Mouse (Mus musculus) spleen, adult 12 weeks (tissue): Measurements from ENCODE around the gene Dner.

Experiments
- DNase-seq: peaks from one replicate; pipeline ENCODE4 v3.0.0; 2022; ENCODE audit warnings: low spot score

Dner gene

GRCm38 (mm10) chr1:84628244-84628643, 67.8 kb downstream of the Dner start:
- DNase-seq = no peak

- DNase-seq = no peak
These were observed 73.0 kb downstream of the Dner start for GRCm38 (mm10) chr1:84622978-84623554.

GRCm38 (mm10) chr1:84621308-84621707, 74.7 kb downstream of the Dner start:
- DNase-seq = no peak

GRCm38 (mm10) chr1:84619131-84619760, 76.8 kb downstream of the Dner start:
- DNase-seq = no peak

DNA sequence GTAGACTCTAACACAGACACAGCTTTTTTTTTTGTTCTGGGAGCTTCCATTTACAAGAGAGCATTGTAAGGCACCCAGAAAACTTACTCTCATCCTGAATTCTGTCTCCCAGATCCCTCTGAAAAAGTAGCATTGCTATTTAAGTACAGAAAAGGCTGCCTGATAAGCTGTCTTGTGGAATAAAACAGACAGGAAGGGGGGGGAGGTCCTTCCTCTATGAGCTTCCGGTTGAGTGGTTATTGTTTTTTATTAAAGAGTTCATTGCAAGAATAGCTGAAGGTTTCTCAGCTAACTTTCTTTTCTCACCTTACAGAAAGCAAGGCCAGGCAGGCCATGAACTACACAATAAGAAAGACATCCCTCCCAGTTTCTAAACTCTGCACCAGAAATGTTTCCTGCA, 77.9 kb downstream of the Dner start:
- no peak for DNase-seq

DNA sequence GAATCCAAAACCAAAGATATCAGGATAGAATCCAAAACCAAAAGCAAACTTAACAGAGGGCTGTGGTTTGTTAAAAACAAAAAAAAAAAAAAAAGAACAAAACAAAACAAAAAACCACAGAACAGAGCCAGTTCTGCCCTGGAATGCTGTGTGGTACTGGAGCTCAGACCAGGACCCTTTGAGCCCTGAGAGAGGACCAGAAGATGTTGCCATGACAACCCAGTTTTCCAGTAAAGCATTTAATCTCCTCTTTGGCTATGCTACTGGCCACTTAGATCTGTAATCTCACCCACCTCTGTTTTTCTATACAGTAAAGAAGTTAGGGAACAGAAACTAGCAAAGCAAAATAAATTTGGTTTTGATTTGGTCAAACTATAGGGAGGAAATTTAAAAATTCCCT, 79.9 kb downstream of the Dner start:
- no peak for DNase-seq

GRCm38 (mm10) chr1:84614596-84614995, 81.4 kb downstream of the Dner start:
- DNase-seq = no peak

- DNase-seq = no peak
These were observed 82.9 kb downstream of the Dner start for GRCm38 (mm10) chr1:84613119-84613518.

DNA sequence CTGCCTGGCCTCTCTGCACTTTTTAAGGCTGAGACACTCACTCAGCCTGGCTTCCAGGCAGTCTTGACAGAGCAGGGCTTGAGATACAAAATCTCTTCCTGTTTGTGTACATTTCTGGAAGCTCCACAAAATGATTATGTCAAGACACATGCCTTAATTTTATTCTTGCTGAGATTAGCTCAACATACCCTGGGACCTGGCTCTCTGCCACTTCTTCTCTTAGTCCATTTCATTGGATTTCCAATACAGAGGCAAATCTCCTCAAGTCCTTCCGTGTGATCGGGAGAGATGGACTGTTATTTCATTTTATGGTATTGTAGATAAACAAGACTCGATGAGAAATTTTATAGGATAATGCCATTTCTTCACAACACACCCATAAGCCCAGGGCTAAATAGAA, 84.7 kb downstream of the Dner start:
- no peak for DNase-seq

DNA sequence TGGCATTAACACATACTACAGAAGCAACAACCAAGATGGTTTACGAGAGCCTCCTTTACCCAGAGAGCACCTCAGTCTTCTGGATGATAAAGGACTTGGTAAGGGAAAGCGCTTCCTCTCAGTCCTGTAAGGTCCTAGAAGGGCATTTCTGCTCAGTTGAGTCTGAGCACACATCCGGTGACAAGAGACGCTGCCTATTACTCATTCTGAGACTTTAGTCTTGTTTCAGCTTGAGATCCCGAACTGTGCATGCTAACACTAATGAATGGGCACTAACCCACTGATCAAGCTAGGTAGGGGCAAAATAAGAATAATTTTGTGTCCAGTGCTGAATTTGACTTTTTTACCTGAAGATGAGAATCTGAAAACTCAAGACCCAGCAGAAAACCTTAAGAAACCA, 97.0 kb downstream of the Dner start:
- no peak for DNase-seq

GRCm38 (mm10) chr1:84596023-84596422, 100.0 kb downstream of the Dner start:
- no peak for DNase-seq

DNA sequence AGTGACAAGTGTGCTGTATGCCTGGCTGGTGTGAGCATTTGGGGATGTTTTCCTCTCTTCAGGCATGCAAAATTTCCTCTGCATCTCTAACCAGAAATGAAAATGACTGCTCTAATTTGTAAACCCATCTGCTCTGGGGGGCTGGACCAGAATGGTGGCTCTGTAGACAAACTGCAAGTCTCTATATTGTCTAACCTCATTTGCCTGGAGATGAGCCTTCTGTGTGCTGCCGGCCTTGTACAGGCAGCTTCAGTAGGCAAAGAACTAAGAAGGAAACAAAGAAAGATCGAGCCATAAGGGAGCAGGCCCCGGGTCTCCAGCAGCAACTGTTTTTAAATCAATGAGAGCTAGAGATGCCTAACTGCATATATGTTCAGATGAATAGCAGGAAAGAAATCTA, 103.6 kb downstream of the Dner start:
- no peak for DNase-seq

DNA sequence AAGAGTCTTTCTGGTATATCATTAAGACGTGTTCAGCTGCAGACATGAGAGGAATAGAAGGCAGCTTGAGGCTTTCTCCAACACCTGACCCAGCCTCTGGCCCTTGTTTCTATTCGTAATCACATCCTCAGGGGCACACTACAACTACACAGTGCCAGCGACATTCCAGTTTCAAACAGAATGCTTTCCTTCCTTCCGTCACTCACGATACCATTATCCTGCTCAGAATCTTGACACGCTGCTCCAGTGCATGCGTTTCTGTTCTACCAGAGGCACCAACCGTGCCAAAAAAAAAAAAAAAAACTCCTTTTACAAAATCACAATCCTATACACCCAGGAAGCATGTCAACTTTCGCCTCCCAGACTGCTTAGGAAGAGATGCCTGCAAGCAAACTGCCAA, 105.5 kb downstream of the Dner start:
- DNase-seq = no peak

DNA sequence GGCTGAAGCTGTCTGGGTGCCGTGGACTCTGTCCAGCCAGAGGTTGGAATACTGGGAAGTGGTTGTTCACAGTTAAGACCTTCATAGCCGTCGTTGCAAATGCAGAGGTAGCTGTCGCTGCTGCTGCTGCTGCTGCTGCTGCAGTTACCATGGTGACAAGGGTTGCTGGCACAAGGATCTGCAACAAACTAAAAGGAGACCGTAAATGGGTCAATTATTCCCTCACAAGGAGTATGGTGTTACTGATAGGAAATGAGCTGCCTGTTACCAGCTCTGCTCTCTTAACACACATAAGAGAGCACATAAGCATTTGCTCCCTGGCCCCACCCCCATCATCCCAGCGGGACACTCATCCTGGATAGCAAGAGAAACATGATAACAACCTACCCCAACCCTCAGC, 110.6 kb downstream of the Dner start:
- no peak for DNase-seq

DNA sequence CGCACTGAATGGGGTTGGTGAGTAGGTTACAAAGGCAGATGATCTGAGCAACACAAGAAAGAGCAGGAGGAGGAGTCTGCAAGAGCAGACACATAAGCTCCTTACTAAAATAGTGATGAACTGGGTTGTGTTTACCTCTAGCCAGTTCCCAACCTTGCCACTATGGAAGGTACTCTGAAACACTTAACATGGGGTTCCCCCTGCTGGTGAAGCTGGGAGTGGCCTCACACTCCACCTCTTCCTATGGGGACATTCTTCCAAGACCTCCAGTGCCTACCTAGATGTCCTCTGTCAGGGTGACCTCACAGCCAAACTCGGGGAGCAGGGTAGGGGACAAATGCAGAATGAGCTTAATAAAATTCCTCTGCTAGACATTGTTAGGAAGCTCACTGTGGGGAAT, 114.2 kb downstream of the Dner start:
- no peak for DNase-seq

DNA sequence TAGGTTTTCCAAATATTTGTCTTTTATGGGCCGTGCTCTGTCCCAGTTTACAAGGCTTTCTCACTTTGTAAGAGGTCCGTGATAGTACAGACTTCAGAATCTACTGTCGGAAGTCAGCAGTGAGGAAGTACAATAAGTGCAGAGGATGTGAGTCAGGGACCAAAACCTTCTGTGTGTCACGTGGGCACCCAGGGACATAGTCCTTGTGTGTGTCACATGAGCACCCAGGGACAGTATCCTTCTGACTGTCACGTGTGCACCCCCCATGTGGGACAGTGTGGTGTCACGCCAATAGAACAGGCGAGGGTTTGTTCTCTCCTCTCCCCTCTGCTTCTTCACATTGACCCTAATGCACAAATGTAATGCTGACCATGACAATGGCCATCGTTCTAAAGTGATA, 134.2 kb downstream of the Dner start:
- DNase-seq = no peak

DNA sequence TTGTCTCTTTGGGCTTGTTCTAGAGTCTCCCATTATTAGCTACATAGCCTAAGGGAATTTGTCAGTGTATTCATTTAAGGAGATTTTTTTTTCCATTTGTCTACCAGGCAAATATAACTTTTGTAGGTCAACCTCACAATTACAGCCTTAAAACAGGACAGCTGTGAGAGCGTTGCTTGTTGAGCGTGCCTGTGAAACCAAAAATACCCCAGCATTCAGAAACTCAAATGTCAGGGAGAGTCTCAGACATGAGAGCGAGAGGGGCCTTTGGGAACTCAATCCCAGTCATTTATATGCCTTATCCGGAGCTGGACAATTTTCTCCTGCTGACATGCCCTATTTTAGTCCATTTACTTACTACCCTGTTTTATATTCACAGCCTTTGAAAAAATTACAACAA, 134.6 kb downstream of the Dner start:
- no peak for DNase-seq

DNA sequence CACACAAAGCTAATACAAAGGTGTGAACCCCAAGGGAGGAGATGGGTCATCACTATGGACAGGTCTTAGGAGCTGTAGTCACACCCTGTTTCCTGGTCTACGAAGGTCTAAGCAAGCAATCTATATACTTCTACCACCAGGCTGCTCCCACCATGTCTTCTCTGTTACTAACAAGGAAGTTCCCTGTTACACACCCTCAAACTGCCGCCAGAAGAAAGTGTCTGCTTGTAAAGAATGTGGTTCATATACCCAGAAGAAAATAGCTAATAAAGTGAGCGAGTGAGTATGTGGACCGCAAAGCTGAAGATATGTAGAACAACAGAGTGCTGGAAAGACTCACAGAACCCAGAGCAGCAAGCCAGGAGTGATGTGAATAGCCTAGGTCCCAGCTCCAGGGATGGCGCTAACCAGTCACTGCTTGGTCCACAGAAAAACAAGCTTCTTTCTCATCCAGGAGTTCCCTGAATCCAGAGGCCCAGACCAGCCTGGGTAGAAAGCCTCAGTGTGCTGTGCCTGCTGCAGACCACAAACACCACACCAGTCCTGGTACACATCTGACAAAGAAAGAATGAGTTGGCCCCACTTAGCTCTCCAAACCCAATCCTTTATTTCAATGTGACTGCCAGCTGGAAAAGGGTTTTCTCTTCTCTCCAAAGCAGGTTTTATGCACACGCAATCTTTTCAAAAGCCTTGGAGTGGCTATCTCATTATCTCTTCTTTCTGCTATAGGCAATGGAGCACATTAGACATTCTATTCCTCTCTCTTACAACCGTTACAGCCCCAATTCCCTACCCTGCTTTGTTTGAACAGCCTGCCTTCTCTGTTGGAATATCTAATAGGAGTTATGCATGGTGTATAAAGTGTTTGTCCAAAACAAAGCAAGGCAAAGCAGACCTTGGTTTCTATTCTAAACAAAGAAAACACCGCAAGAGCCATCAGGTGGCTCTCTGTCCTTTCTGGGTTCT, 139.2 kb downstream of the Dner start:
- no peak for DNase-seq

GRCm38 (mm10) chr1:84552005-84552404, 144.0 kb downstream of the Dner start:
- DNase-seq = no peak

GRCm38 (mm10) chr1:84550065-84550368, 146.0 kb downstream of the Dner start:
- DNase-seq = no peak

DNA sequence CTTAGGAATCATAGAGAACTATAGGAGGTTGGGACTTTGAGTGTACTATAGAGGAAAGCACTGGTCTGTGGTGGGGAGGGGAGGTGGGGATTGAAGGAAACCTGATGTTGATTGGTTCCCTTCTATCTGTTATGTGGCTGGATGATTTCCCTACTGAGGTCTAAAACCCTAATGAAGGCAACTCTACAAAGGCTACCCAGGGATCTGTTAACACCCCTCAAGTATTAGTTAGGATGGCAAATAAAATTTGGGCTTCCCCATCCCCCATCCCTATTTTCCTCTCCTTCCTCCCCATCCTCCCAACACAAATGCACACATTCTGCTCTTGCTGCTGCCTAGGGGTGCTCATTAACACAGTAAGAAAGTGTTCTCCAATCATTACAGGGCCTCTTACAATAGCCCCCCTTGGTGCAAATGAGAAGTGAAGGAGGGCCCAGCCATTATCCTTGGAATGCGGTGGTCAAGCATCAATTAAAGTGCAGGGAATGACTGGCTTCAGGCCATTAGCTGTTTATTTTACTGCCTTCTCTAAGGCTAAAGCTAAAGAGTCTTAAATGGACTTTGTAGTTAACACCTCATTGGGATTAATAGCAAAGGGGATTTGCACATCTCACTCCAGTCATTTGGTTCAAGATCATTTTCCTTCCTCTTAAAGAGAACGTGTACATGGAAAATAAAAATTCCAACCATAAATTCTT, 146.5 kb downstream of the Dner start:
- DNase-seq = no peak

DNA sequence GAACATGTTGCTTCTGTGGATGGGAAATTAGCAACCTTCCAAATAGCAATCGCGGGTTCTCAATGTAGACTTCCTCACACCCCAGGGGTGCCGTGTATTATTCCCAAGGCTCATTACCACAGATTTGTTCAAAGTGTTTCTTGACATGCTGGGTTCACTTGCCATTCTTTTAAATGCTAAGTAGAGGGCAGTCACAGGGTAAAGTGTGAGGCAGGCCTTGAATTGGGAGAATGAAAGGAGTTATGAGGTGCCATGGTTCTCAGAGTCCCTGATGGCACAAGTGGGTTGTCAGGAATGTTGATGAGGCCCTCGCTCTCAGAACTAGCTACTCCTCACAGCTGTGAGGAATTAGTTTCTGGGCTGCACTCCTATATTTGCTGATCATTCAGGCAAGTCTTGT, 160.0 kb downstream of the Dner start:
- no peak for DNase-seq

DNA sequence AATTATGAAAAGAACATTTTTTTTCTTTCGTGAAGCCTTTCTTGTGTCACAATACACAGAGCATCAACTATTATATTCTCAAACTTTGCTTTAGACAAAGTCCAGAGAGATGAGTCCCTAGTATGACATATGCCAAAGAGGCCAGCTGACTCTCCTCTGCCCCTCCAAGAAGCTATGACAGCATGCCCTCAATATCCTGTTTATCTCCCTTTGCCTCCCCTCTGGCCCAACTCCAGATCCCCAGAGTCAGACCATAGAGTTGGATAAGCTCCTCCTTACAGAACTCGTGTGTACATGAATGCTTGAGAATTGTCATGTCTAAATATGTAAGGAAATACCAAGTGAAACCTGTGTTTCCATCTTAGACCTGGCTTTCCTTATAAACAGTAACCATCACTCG, 170.5 kb downstream of the Dner start:
- DNase-seq = no peak
